Mouse (Mus musculus): ENCODE data around the gene Frmd4a.

DNA sequence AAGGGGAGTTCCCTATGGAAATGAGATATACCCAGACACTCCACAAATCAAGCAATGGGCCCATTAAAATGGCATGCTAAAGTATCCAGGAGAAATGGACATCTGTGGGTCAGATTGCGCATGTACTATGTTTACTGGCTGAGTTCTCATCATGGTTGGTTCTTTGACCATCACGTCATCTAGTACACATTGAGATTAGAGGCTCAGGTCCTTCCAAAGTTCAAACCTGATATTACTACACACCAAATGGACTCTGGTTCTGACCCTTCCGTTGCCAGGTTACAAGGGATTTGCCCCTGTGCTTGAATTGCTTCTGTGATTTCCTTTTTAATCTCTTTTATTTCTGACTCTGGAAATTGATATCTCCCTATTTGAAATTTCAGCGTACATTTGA, 137.1 kb downstream of the Frmd4a start:
- no peak for TF ChIP-seq CTCF (IDR thresholded peaks at IDR 0.05; ENCODE audit: extremely low read depth, insufficient read depth, insufficient read length, insufficient replicate concordance)
- TF ChIP-seq POLR2A (IDR thresholded peaks at IDR 0.05; ENCODE audit: low read depth, low read length), result no peak

Measured in spleen, adult 2 months (tissue).